Mouse (Mus musculus) mature B cell (primary cell): Measurements from ENCODE around the gene Pitpnm3.

Source experiments
- in situ Hi-C: fragments of 300-500 bp; cut with MboI; formaldehyde crosslinking; loops from 2 replicates; pipeline ENCODE4 v1.14.3; 2019

Pitpnm3 gene

GRCm38 (mm10) chr11:72095994-72096393 is 39.6 kb downstream of the Pitpnm3 start:
- in situ Hi-C loops, result no loop called here

- in situ Hi-C loops, result no loop called here
These were observed 41.1 kb downstream of the Pitpnm3 start for GRCm38 (mm10) chr11:72094442-72094841.

- in situ Hi-C loops, result no loop called here
These were observed 43.2 kb downstream of the Pitpnm3 start for GRCm38 (mm10) chr11:72092390-72092789.

- in situ Hi-C loops, result no loop called here
These were observed 49.1 kb downstream of the Pitpnm3 start for GRCm38 (mm10) chr11:72086251-72087046.

- in situ Hi-C loops, result no loop called here
These were observed 51.2 kb downstream of the Pitpnm3 start for GRCm38 (mm10) chr11:72084337-72084736.

GRCm38 (mm10) chr11:72082601-72083000 is 53.0 kb downstream of the Pitpnm3 start:
- in situ Hi-C loops, result no loop called here

- in situ Hi-C loops, result no loop called here
These were observed 55.1 kb downstream of the Pitpnm3 start for GRCm38 (mm10) chr11:72080461-72080860.

- in situ Hi-C loops, result no loop called here
These were observed 56.9 kb downstream of the Pitpnm3 start for GRCm38 (mm10) chr11:72078647-72079046.

- in situ Hi-C loops, result no loop called here
These were observed 57.5 kb downstream of the Pitpnm3 start for GRCm38 (mm10) chr11:72078056-72078455.

- in situ Hi-C loops, result no loop called here
These were observed 61.3 kb downstream of the Pitpnm3 start for GRCm38 (mm10) chr11:72074230-72074629.

GRCm38 (mm10) chr11:72072331-72072905 is 63.2 kb downstream of the Pitpnm3 start:
- in situ Hi-C loops, result no loop called here

GRCm38 (mm10) chr11:72070733-72071132 is 64.8 kb downstream of the Pitpnm3 start:
- in situ Hi-C loops, result no loop called here

GRCm38 (mm10) chr11:72068026-72068425 is 67.6 kb downstream of the Pitpnm3 start:
- in situ Hi-C loops, result no loop called here

GRCm38 (mm10) chr11:72067326-72067725 is 68.3 kb downstream of the Pitpnm3 start:
- in situ Hi-C loops, result no loop called here

GRCm38 (mm10) chr11:72066330-72066729 is 69.2 kb downstream of the Pitpnm3 start:
- in situ Hi-C loops, result no loop called here

- in situ Hi-C loops, result no loop called here
These were observed 70.5 kb downstream of the Pitpnm3 start for GRCm38 (mm10) chr11:72065103-72065502.

- in situ Hi-C loops, result no loop called here
These were observed 71.2 kb downstream of the Pitpnm3 start for GRCm38 (mm10) chr11:72064414-72064813.

- in situ Hi-C loops, result no loop called here
These were observed 74.4 kb downstream of the Pitpnm3 start for GRCm38 (mm10) chr11:72061093-72061620.

GRCm38 (mm10) chr11:72060416-72060815 is 75.2 kb downstream of the Pitpnm3 start:
- in situ Hi-C loops, result no loop called here

- in situ Hi-C loops, result no loop called here
These were observed 78.4 kb downstream of the Pitpnm3 start for GRCm38 (mm10) chr11:72057166-72057565.

- in situ Hi-C loops, result no loop called here
These were observed 80.4 kb downstream of the Pitpnm3 start for GRCm38 (mm10) chr11:72055176-72055575.

- in situ Hi-C loops, result no loop called here
These were observed 82.9 kb downstream of the Pitpnm3 start for GRCm38 (mm10) chr11:72052636-72053035.

- in situ Hi-C loops, result no loop called here
These were observed 83.4 kb downstream of the Pitpnm3 start for GRCm38 (mm10) chr11:72052221-72052620.
